Mouse (Mus musculus): ENCODE results near the gene Ap2a2.

The Ap2a2 gene

DNA sequence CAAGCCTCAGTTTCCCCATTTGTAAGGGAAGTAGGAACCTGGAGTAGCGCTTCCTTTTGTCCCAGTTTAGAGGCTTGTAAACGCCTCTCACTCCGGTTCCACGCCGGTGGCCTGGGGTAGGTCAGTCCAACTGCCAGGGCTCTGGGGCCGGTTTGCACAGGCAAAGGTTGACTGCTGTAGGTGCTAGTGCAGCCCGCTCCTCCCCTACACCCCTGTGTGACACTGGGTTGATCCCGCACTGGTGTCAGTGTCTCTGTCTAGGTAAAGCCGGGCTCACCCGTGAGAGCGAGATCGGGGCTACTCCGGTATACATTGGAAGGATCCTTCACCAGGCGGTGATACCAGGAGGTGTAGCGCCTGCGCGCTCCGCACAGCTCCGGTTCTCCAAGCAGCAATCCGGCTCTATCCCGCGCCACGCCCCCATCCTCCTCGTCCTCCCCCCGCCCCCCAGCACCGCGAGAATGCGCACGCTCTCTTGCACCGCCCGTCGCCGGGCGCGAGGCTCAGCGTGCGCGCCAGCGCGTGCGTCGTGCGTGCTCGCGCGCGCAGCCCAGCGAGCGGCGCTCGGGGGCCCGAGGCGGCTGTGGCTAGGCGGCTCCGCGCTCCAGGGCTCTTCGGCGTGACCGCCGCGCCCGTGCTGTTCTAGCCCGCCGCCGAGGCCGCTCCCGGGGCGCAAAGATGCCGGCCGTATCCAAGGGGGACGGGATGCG, at the start of gene Ap2a2:
Ap2a2 (plus strand) TSS at position 492 of the 710 bp plus-strand sequence.
- DNase-seq (ENCODE audit: low spot score): peak; percentile 84

DNA sequence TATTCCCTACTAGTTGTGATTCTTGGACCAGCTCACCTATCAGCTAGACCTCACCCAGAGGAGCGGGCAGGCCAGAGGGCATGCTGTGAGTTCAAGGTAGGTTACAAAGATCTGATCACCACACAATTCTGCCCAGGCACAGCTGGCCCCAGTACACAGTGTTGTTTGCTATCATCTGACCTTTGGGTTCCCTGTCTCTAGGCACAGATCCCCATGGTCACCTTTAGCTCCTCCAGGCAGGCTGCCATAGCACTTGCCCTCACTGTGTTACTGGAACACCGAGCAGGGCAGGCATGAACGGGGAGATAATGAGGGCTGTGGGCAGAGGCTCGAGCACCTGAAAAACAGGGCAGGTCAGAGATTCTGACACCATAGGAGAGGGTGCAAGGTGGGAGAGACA, 44.3 kb upstream of the Ap2a2 start:
- no peak for DNase-seq (ENCODE audit: low spot score)

DNA sequence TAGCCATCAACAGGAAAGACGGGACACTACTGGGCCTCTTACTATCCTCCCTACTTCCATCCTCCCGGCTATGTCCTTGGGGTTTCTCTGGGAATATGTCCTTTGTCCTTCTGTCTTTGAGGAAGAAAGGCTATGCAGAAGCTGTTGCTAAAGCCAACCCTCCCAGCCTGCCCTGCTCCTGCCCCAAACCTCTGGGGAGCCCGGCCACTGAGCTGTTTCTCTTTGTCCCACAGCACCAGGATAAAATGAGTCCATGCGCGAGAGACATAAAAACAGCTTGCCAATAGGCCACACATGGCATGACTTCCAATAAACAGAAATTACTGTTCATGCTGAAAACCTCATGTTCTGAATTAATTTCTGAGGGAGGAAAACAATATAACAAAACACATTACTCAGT, 43.7 kb upstream of the Ap2a2 start:
- no peak for DNase-seq (ENCODE audit: low spot score)

DNA sequence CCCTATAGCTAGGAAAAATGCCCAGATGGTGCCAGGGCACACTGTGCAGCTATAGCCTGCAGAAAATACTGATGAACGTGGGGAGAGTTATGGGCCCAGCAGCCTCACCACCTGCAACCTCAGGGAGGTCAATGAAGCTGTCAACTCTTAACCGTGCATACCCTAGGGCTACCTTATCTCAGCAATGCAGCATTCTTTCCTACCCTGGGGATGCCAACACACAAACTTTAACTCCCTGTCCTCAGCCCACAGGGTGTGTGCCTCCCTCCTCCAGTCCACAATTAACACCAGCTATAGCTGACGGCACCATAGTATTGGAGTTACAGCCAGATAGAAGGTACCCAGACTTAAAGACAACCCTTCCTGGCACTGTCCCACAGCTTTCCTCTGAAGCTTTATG, 43.0 kb upstream of the Ap2a2 start:
- no peak for DNase-seq (ENCODE audit: low spot score)

DNA sequence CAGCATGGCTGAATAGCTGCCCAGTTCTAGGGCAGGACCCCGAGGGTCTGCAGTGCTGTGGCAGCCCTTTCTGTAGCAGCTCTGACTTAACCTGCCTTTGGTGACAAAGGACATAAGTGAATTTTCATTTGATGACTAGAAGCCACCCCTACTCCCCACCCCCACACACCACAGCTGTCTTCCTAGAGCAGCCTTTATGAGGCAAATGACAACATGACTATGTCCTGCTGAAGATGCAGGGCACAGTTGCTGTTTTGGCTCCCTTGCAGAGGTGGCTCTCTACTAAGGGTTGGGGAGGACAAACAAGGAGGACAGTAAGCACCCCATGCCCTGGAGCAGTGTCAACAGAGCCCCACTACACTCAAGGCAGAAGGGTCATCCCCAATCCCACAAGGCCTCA, 42.2 kb upstream of the Ap2a2 start:
- no peak for DNase-seq (ENCODE audit: low spot score)

DNA sequence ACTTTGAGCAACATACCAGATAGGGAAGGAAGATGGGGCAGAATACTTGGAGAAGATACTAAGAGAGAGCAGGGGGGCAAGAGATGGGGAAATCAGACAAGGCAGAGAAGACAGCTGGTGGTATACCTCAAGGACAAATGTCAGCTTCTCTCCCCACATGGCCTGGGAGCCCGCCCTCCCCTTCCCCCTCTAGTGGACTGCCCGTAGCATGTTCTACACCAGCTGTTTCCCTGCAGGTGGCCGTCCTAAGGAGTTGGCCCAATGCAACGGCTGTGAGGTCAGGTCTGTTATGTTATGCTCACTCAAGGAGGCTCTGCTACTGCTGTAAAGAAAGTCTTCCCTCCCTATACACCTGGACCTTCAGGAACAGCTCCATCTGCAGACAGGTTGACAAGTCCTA, 39.0 kb upstream of the Ap2a2 start:
- DNase-seq (ENCODE audit: low spot score): no peak

DNA sequence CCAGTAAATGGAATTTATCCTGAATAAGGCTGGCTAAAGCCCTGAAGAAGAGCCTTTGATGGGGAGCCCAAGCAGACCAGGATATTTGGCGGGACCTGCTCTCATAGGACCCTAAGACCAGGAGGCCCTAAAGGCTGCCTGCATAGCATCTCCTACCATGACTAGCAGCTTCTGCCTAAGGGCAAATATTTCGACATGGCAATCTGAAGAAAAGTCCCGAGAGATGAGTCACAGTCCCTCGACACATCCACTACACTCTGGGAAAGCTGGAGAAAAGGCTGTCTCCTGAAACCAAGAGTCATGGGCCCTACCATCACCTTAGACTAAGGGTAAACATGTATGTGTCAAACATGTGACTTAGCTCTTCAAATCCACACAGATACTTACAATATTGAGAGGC, 37.7 kb upstream of the Ap2a2 start:
- no peak for DNase-seq (ENCODE audit: low spot score)

DNA sequence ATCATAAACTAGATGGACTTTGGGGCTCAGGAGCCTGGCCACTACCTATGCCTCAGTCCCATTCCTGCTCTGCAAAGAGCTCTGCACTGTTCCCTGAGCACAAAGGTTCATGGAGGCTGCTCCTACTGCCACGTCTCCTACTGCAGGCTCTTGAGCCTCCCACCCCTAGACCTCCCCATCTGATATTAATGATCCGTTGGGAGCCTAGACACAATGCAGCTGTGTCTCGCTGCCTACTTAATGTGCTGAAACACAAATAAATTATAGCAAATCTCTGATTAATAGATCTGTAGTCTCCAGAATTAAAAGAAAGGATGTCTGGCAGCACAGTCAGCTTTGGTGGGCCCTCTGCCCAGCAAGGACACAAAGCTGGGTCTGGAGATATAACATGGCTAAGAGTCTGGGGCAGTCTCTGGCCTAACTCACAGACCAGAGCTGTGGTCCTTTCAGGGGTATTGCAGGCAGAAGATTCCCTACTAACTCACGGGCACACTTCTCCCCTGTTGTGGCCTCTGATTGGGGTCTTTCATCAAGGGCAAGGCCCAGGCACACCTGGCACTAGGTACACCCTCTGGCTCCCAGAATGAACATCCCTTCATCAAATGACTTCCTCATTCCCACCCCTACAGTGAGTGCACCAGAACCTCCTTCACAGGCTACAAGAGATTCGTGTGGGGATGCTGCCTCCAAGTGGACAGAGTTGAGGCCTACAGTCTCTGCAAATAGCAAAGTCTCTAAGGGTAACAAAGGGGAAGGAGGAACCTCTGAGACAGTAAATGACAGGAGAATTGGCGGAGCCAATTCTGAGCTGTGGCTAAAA, 37.0 kb upstream of the Ap2a2 start:
- peak; percentile 68 for DNase-seq (ENCODE audit: low spot score)

DNA sequence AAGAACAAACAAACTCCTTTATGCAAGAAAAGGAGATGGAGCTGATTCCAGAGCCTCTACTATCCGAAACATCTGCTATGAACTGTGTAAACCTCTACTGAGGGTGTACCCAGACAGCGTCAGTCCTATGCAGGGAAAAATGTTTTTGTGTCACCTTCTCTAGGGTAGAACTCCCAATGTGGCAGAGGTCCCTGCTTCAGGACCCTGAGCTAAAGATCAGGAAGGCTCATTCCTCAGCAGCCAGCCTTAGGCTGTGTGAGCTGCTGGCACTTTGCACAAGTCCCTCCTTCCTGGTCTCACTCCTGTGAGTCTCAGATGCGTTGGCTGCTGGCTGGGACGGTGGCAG, 36.4 kb upstream of the Ap2a2 start:
- no peak for DNase-seq (ENCODE audit: low spot score)

DNA sequence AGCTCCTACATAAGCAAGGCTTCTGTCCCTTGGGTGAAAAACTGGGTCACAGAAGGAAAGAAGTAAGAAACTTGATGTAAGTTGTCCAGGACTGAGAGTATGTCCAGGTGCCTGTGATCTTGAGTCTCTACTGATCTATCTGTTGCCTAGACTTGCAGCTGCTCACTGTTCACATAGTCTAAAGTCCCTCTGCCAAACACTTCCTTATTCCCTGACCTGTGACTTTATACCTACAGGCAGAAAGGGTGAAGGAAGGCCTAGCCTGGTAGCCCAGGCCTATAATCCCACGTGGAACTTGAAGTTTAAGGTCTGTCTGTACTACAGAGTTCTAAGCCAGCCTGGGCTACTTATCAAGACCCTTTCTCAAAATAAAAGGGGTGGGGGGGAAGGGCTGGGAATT, 26.4 kb upstream of the Ap2a2 start:
- no peak for DNase-seq (ENCODE audit: low spot score)

DNA sequence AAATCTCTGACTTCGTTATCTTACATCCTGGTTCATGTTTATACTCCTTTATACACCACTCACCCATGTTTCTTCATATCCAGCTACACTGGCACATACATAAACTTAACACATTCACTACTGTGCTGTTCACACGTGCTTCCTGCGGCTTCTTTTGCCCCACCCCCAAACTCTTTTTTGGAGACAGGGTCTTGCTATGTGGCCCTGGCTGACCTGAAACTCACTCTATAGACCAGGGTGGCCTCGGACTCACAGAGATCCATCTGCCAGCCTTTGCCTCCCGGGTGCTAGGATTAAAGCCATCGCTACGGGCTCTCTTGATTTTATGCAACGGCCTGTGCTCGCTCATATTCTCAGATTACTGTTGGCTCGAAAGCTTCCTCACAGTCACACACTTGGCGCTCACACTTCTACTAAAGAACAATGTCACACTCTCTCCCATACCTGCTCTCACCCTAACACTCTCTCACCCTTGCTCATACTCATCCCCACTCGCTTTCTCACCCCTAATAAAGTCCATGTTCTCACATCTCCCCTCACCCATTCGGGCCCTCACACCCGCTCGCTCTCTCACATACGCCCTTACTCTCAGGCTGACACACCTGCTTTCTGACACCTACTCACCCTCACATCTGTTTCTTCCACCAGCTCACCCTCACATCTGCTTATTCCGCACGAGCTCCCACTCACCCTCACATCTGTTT, 23.0 kb upstream of the Ap2a2 start:
- DNase-seq (ENCODE audit: low spot score): peak; percentile 17

DNA sequence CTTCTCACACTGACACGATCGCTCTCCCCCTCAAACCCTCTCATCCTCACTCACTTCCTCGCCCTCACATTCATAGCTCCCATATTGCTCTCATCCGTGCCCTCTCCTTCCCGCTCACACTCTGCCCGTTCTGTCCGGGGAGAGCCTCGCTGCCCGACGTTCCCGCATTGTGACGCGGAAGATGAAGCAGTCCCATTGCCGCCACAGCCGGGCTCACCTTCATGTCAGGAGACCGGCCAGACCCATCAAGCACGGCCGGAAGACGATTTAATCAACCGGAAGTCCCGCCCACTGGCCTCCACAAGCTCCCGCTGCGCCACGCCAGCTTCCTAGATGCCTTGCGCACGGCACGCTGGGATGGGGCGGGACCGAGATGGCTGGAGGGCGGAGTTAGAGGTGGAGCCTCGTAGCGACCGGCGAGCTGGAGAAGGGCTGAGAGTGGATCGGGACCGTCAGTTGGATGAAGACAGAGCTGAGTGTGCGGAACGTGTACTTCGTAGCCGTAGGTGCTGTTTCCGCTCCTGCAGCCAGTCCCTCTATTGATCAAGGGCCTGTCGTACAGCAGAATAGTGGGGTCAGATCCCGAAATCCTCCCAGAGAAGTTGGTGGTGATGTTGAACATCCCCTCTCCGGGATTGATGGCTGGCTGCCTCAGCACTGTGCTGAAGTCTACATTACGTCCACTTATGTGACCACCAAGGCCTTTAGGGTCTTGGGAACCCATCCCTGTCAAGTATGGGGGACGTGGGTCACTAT, 22.2 kb upstream of the Ap2a2 start, which contains the start of gene Chid1:
Chid1 (minus strand) TSS at position 302 of the 756 bp plus-strand sequence.
- DNase-seq (ENCODE audit: low spot score): peak; percentile 98

DNA sequence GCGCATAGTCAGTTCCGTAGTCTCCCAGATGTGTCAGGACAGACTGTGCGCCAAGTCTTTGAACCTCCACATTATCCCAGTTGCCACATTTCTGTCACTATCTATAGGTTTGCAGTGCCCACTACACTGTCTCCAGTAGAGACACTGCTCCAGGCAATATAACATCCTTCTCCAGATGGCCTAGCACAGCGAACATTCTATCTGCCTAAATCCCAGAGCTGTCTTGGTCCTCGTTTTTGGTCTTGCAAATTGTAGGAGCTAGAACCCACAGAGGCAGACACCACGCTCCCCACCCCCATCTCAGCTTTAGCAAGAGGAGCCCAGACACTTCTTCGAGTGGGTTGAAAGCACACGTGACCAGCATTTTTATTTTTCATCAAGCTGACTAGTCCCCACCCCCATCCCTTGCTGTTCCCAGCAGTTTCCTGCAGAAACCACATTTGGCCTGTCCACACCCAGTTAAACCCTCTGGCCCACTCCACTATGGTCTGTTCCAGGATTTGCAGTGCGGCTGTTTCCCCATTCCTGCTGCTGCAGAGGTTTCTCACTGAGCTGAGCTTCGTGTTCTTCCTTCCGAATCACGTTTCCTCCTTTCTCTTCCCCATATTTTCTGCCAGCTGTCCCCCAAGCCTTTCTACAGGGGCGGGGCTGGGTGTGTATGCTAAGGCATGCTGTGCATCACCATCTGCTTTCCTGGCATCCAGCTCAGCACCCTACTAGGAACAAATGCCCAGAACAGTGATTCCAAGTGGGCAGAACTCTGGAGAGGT, 21.5 kb upstream of the Ap2a2 start:
- DNase-seq (ENCODE audit: low spot score): no peak

DNA sequence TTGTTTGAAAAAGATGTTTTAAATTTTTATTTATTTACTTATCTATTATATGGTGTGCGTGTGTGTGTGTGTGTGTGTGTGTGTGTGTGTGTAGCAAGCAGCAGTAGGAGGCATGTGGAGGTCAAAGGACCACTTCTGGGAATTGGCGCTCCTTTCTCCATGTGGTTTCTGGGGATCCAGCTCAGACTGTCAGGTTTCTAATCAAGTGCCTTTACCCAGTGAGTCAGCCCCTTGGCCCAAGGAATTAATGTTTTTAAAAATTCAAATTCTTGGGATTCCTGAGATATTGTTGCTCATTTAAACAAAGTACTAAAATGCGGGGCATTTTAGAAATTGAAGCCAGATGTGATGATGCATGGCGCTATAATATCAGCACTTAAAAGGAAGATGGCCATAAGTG, 20.3 kb upstream of the Ap2a2 start:
- no peak for DNase-seq (ENCODE audit: low spot score)

DNA sequence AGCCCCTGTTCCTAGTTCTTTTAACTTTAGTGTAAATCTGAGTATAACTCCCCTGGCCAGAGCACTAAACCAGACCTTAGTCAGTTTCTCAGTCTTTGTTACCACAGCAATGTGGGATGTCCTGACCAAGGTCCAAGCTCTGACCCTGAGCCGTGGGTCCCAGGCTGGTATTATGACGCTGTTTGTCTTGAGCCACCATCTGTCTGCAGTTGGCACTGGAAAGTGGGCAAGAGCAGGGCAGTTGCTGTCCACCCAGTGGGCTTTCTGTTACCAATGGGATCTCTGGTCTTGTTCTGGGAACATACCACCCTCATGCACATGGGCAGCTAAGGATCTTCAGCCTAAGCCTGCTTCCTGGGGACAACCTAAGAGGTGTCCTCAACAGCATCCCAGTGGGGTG, 19.4 kb upstream of the Ap2a2 start:
- no peak for DNase-seq (ENCODE audit: low spot score)

DNA sequence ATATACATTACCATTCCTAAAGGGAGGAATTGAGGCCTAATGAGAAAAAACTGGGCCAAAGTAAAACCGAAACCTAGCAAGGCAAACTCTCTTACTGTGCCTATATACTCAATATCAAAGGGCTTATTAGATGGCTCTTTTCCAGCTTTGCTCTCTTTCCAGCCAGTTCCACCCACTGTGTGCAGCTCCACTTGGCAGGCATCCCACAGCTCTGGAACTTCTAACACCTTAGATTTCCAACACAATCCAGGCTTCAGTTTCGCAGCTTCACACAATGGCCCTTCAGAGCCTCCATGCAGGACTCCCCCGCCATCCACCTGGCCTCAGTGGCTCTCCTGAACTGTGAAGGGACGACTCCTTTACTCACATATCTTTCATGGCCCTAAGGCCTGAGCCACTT, 17.3 kb upstream of the Ap2a2 start:
- no peak for DNase-seq (ENCODE audit: low spot score)

DNA sequence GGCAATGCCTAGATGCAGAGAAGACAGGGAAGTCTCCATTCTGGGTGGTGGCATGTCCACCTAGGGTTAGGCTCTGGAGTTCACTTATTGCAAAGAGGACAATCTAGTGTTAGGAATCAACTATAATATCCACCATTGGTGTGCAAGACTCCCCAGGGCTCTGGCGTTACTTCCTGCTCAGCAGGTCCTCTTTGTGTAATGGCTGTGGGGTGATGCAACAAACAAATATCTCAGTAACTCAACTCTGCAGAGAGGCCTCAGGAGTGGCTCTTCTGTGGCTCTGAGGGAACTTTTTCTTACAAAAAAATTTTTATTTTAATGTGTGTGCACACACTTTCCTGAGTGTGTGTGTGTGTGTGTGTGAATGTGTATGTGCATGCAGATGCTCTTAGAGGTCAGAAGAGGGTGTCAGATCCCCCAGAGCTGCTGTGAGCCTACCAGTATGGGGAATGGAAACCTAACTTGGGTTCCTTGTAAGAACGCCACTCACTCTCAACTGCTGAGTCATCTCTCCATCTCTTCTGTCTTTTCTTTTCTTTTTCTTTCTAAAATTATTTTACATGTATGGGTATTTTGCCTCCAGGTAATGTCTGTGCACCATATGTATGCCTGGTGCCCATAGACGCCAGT, 12.4 kb upstream of the Ap2a2 start:
- no peak for DNase-seq (ENCODE audit: low spot score)

DNA sequence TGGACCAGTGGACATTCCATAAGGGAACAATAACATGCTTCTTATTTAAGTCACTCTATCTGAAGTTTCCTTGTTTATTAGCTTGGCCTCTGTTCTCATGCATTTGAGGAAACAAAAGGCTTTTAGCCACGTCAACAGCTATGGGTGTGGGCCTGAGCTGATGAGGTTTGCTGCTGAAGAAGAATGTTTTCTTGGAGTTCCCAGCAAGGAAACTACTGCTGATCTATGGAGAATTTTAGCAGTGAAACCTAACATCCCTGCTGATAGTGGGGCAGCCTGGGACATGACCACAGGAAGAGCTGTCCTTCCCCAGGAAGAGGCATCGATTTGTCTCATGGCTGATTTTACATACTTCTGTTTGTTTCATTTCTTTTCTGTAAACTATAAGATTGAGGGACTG, 11.5 kb upstream of the Ap2a2 start:
- DNase-seq (ENCODE audit: low spot score): no peak

DNA sequence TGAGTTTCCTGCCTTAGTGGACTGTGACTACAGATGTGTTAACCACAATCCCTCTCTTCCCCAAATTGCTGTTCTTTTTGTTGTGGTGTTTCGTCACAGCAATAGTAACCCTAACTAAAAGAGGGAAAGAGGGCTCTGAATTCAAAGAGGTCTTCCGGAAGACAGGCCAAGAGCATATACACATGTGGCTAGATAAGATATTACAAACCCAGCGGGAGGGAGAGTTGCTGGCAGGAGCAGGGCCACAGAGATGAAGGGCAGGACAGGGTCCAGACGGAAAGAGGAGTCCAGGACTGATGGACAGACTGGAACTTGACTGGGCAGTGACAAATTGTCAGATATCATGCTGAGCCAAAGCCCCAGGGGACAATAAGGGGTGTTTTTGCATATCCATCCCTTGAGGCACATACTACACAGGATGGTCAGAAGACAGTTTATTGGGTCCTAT, 3.6 kb upstream of the Ap2a2 start:
- DNase-seq (ENCODE audit: low spot score): peak; percentile 57

DNA sequence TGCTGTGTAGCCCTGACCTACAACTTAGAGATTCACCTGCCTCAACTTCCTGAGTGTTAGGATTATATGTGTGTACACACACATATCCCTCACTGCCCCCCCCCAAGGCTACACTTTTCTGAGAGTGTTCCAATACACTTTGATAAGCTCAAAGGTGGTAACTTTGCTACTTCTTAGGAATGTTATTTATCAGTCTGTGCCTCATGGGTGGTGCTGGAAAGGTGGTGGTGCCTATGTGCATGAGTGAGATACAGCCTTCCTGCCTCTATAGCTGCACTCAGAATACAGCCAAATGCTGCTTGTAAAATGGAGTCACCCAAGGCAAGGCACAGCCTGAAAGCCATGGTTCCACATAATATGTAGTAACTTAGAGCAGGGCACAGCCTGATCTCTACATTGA, 3.0 kb upstream of the Ap2a2 start:
- DNase-seq (ENCODE audit: low spot score): peak; percentile 37

DNA sequence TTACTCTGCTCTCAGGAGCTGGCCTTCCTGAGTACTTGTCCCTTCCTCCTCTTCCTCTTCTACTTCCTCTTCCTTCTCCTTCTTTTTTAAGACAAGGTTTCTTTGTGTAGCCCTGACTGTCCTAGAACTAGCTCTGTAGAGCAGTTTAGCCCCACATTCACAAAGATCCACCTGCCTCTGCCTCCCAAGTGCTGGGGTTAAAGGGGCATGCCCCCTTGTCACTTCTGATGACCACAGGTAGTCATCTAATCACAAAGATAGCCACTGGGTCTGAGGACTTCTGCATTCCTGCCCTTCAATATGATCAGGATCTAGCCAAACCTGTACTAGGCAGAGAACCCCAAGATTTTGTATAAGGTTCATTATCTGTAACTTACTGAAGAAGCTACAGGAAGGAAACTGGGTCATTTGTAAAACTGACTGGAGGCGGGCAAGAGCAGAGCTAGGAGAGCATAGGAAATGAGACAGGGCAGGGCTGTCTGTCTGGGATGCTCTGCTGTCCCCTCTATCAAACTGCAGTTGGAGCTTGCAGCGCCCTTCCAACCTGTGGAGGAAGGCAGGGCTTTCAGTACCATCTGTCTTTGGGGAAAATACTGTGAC, 2.1 kb upstream of the Ap2a2 start:
- DNase-seq (ENCODE audit: low spot score): no peak

Measured in spleen, adult 12 weeks (tissue).